Mouse (Mus musculus): ENCODE results near the gene Ccdc88b. TPM values are rescaled to one million over a fixed set of nuclear protein-coding genes. Genes with fewer than 3 reads are reported as not detected.
"Not testable (repeated sequence)": the region's sequence is repeated elsewhere in the genome, so short reads cannot be mapped to it uniquely, and the experiment has no call there.

The Ccdc88b gene
- total RNA-seq (2022), result under 1 TPM; 0.29 to 0.70 (median 0.46) TPM

DNA sequence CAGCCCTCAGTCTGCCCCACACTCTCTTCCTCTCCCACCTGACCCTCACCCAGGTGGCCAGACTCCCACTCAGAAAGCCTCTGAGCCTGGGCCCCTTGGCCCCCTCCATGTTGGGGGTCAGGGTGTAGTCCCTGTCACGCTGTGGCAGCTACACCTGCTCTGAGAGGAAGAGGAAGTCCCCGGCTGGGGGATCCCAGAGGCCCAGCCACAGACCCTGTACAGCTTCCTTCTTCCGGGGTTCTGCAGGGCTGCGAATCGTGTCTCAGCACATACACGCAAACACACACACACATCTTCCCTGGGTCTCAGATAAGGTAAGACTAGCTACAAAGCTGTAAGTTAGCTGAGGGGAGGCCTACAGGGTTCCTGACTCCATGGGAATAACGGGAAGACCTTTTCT, at the start of gene Ccdc88b:
Ccdc88b (minus strand) TSS at position 181 of the 400 bp plus-strand sequence.
- no peak for DNase-seq (ENCODE audit: low spot score in 2 of 2)

DNA sequence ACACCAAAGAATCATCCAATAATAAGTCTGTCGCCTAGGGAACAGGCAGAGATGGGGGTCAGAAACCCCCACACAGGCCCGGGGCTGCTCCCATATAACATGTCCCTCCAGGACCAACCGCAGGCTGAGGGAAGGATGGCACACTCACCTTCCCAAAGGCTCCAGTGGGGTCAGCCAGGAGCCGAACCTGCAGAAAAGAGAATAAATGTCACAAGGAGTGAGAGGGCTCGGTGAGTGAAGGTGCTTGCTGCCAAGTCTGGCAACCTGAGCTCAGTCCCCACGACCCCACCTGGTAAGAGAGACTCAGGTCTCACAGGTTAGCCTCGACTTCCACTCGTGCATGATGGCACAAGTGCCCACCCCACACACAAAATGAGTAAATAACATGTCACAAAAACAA, 49.1 kb upstream of the Ccdc88b start:
- no peak for DNase-seq (ENCODE audit: low spot score in 2 of 2)

DNA sequence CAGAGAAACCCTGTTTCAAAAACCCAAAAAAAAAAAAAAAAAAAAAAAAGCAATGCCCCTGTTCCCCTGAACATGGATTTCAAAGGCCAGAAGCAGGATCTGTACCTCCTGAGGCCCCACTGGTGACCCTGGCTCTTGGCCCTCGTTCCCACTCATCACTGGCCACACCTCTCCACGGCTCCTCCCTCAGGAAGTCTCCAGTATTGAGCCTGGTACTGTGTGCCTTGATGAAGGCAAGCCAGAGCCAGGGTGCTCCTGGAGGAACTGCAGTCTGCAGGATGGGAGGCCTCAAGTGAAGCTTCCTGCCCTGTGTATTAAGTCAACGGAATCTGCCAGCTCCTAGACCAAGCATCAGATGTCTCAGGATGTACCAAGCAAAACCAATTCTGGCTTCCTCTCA, 48.2 kb upstream of the Ccdc88b start:
- DNase-seq (ENCODE audit: low spot score in 2 of 2), result no peak

GRCm38 (mm10) chr19:6905498-6906159, 47.6 kb upstream of the Ccdc88b start:
- no peak for DNase-seq (ENCODE audit: low spot score in 2 of 2)

DNA sequence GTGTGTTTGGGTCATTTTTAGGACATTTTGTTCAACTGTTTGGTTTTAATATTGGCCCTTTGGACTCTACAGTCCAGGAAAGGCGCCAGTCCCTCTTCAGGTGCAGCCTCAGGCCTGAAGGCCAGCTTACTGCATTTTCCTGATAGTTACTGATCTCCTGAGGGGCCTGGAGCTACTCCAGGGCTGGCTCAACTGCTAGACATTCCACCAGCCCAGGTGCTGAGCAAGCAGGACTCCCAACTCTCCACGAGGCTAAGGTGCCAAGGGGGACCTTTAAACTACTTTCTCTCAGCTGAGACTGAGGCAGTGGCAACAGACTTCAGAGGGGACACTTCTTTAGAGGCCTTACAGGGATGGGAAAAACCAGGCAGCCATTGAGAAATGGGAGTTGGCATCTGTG, 46.8 kb upstream of the Ccdc88b start:
- no peak for DNase-seq (ENCODE audit: low spot score in 2 of 2)

DNA sequence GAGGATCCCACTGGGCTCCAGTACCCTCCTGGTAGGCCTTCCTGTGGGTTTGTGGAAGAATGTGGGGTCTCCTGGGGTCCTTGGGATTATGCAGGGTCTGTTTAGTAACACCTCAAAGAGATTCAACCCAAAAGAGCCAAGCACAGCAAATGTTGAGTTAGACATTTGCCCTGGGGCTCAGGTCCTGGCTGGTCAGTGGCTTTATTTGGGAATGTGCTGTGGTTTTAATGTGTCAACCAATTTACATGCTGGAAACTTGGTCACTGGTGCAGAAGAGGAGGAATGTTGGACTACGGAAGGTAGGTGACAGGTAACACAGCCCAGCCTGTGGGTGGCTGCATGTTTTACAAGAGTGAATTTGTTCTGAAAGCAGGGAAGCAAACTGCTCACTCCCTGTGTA, 45.0 kb upstream of the Ccdc88b start:
- no peak for DNase-seq (ENCODE audit: low spot score in 2 of 2)

DNA sequence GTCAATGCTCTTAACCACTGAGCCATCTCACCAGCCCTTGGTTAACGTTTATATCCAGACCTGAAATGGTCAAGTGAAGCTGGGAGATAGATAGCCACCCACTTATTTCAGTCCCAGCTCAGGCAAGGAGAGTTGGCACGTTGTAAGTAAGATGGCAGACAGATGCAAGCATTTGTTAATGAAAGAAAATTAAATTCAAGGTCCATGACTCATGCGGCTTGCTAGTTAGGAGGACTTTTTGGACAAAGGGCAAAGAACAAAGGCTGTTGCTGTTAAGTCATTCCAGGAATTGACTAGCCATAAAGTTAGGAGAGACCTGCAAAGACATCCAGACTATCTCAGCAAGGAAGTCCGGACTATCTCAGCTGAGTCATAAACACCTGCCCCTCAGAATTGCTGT, 41.6 kb upstream of the Ccdc88b start:
- DNase-seq (ENCODE audit: low spot score in 2 of 2), result no peak

- DNase-seq (ENCODE audit: low spot score in 2 of 2), result not testable (repeated sequence)
Observed at GRCm38 (mm10) chr19:6895608-6896305, 37.7 kb upstream of the Ccdc88b start.

DNA sequence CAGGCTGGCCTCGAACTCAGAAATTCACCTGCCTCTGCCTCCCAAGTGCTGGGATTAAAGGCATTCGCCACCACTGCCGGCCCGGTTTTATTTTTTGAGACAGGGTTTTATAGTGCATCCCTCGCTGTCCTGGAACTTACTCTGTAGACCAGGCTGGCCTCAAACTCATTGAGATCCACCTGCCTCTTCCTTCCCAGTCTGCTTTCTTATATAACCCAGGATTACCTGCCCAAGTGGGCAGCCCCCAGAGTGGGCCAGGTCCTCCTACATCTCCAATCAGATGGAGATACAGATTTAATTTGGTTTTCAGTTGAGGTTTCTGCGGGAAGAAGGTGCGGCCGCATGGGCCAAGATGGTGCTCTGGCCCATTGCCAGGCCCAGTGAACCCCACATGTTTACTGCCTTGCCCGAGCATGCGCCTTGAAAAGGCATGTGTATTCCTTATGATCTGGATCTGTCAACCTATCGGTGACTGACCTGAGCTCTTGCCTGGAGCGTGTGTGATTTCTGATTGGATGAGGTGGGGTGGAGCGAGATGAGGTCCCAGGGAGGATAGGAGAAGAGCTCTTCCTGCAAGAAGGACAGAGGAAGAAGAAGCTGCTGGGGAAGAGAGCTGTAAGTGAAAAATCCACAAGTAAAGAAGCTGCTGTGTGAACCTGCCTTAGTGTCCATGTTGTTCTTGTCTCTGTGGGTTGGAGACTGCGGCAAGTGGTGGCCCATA, 35.9 kb upstream of the Ccdc88b start:
- DNase-seq (ENCODE audit: low spot score in 2 of 2), result no peak

DNA sequence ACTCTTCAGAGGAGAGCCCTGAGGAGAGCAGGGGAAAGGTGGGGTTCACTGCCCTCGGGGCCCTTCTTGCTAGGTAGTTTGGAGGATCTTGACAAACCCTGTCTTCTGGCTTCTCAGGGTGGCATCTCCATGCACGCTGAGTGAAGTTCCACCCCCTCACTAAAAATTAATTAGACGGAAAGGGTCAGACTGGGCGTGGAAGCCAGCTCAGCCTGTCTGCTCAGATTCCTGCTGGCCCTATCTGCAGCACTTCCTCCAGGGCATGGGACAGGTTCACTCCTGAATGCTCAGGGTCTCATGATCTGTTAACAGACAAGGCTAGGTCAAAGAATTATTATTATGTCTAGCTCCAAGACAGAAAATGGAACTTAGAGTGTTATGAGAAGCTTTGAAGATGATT, 34.5 kb upstream of the Ccdc88b start:
- no peak for DNase-seq (ENCODE audit: low spot score in 2 of 2)

GRCm38 (mm10) chr19:6877965-6878364, 20.0 kb upstream of the Ccdc88b start:
- DNase-seq (ENCODE audit: low spot score in 2 of 2), result no peak

GRCm38 (mm10) chr19:6876799-6877198, 18.8 kb upstream of the Ccdc88b start:
- no peak for DNase-seq (ENCODE audit: low spot score in 2 of 2)

GRCm38 (mm10) chr19:6875834-6876233, 17.8 kb upstream of the Ccdc88b start:
- DNase-seq (ENCODE audit: low spot score in 2 of 2), result no peak

DNA sequence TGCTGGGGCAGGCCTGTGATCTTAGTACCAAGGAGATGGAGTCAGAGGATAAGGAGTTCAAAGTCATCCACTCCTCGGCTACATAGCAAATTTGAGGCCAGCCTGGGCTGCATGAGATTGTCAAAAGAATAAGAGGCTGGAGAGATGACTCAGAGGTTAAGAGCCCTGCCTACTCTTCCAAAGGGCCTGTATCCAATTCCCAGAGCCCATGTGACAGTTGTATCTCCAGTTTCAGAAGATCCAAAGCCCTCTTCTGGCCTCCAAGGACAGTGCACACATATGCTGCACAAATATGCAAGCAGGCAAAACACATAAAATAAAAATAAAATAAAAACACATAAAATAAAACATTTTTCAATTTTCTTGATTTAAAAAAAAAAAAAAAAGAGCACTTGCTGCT, 16.2 kb upstream of the Ccdc88b start:
- DNase-seq (ENCODE audit: low spot score in 2 of 2), result no peak

DNA sequence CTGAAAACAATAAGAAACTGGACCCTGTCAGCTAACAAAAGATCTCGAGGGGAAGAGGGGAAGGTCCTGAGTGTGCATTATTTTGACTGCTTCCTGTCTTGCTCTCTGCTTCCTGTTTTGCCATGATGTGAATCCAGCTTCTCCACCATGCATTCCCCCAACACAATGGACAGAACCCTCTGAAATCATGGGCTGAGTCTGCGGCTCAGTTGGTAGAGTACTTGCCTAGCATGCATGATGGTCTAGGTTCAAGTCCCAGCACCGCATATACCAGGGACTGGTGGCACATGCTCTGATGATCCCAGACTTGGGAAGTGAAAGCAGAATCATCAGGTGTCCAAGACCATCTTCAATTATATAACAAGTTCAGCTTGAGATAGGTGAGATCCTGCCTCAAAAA, 14.7 kb upstream of the Ccdc88b start:
- no peak for DNase-seq (ENCODE audit: low spot score in 2 of 2)

DNA sequence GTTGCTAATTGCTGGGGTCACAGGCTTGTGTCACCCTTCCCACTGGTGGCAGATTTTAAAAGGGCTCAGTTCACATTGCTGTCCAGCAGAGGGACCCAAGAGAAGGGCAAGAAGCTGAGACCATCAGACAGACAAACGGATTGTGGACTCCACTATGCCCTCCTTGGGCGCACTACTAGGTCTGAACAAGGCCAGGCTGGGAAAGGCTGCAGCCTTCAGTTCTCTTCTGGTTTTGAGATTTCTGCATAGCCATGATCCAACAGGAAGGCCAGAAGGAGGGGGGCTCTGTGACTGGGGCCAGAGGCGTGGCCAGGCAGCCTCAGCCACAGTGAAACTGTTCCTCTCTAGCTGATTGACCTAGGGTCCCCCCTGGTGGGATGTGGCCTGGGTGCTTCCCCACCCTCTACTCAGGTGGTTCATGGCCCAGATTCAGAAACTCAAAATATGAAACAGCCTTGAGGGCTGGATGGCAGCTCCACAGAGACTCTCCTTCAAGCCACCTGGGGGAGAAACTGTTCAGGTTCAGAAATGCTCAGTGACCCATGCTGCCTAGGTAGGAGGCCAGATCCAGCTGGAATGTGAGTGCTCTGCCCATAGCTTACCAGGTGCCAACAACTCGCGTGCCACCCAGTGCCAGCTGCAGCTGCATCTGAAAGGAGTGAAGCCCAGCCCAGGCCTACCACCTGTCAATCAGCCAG, 13.7 kb upstream of the Ccdc88b start:
- DNase-seq (ENCODE audit: low spot score in 2 of 2), result no peak

DNA sequence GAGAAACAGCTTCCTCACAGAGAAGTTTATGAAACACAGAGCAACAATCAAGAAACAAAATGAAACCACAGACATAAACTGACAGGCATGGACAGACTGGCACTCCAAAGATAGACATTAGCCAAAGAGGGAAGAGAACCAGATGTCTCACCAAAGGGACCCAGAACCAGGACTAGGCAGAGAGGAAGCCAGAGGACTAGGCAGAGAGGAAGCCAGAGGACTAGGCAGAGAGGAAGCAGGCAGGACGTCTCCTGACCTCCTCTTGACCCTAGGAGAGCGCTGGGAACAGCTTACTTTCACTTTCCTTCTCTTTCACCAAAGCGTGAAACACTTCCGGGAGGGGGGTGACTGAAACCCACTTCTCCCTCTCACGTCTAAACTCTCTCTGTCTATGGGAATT, 11.3 kb upstream of the Ccdc88b start:
- no peak for DNase-seq (ENCODE audit: low spot score in 2 of 2)

DNA sequence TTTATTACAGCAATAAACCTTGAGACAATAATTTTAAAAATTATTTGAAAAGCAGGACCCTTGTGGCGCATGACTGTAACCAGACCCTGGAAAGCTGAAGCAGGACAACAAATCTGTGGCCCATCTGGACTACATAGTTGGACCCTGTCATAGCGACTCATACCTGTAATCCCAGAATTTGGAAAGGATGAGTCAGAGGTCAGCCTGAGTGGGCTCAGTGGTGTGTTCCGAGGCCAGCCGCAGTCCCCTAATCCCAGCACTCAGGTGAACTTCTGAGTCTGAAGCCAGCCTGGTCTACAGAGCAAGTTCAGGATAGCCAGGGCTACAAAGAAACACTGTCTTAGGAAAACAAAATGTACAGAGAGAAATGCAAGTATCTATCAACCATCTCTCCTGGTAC, 3.4 kb upstream of the Ccdc88b start:
- DNase-seq (ENCODE audit: low spot score in 2 of 2), result no peak

- DNase-seq (ENCODE audit: low spot score in 2 of 2), result no peak
Observed at GRCm38 (mm10) chr19:6860706-6861105, 2.7 kb upstream of the Ccdc88b start.

DNA sequence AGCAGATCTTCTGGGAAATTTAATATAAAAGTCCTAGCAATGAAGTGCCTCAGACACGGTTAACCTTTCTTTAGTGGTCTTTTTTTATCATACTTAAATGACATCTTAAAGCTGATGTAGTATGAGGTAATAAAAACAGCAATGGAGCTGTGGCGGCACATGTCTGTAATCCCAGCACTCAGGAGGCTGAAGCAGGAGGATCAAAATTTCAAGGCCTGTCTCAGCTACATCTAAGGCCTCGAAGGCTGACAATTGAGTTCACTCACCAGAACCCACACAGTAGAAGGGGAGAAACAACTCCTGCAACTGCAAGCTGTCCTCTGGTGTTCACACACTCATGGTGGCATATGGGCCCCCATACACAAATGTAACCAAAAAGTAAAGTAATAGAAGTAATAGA, 2.0 kb upstream of the Ccdc88b start:
- no peak for DNase-seq (ENCODE audit: low spot score in 2 of 2)

DNA sequence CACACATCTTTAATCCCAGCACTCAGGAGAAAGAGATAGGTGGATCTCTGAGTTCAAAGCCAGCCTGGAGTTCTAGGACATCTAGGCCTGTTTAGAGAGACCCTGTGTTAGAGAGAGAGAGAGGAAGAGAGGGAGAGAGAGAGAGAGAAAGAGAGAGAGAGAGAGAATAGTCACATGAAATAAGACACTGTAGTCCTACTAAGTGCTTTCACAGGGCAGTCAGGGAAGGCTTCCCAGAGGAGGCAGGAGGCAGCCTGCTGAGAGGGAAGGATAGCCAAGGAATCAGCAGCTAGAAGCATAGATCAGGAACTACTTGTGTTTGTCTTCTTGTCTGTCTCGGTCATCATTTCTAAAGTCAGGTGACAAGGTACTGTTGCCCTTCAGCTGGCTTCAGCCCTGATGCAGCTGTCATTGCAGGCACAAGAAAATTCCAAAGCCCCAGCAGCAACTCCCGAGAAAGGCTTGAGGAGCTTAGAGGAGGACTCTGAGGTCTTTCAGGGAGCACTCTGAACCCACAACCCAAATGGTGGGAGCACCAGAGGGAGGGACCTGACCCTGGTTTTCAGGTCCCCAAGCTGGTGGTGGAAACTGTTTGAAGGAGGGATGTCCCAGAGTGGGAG, 1.1 kb upstream of the Ccdc88b start:
- DNase-seq (ENCODE audit: low spot score in 2 of 2), result no peak

Measured in gastrocnemius, adult 8-10 months (tissue).